Mouse (Mus musculus): ENCODE measurements at regions not wholly inside any gene's neighbourhood (a gene's known extent, or its start where the extent isn't known, plus 50 kb on each side); places are given as distances from the start of the nearest gene placed in this dataset.

GRCm38 (mm10) chr4:47669519-47669918 is 195.1 kb downstream of the Sec61b start:
- TF ChIP-seq CTCF (IDR thresholded peaks at IDR 0.05; ENCODE audit: borderline replicate concordance, control insufficient read depth, extremely low read depth, insufficient read depth, low read length, poor library complexity): no peak
- TF ChIP-seq POLR2A (IDR thresholded peaks at IDR 0.05; ENCODE audit: control insufficient read depth, extremely low read depth, insufficient read depth, low read length, poor library complexity): no peak
